Comparison of ENCODE assay signal across 15 mouse cellular contexts in genomic region chr9:34930371-34930770, GRCm38 (mm10).
"Had no signal": no experiment of that assay in that cellular context is flagged by ENCODE, and none has a peak within 500 bp of the region (broad histone marks: within the 10 kb centered on the region; RNA-seq: fewer than 3 reads in every experiment).

No protein-coding gene starts in this region.

- DNase-seq: retina, postnatal 1 day; right cerebral cortex, adult 18-20 months; right cerebral cortex, postnatal 14 days; right cerebral cortex, postnatal 25 days; right cerebral cortex, postnatal 4 days; spleen, adult 18-20 months; thymus, adult 18-20 months; thymus, adult 2 months; thymus, postnatal 14 days; thymus, postnatal 25 days; thymus, postnatal 36 days; thymus, postnatal 4 days had no signal

- H3K27ac ChIP-seq: neural tube, embryonic 15.5 days; stomach, embryonic 15.5 days; stomach, postnatal 0 days had no signal

- H3K4me1 ChIP-seq: stomach, embryonic 15.5 days had no signal

- H3K4me3 ChIP-seq: neural tube, embryonic 15.5 days; stomach, embryonic 15.5 days had no signal

- H3K27me3 ChIP-seq: neural tube, embryonic 15.5 days; stomach, embryonic 15.5 days had no signal
